Mouse (Mus musculus): ENCODE data around the gene Adamtsl4.

DNA sequence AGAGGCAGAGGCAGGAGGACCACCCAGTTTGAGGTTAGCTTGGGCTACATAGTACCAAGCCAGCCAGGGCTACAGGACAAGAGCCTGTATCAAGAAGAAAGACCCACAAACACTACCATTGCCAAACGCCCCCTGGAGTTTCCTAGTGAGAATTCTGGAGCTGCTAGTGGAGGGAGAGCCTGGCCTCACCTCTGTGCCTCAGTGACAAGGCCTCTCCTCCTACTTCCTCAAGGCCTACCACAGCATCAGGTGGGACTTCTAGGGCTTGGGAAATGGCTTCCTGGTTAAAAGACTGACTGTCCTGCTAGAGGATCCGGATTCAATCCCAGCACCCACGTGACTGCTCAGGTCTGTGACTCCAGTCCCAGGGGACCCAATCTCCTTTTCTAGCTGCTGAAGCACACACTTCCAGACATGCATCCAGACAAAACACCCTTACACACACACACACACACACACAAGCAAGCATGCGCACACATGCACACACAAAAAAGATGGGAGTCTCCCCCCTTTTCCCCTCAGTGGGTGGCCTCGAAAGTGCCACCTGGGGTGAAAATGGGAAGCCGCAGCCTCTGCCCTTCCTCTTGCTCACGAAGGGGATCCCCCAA lies 35.4 kb downstream of the Adamtsl4 start:
- TF ChIP-seq POLR2A (IDR thresholded peaks at IDR 0.05; ENCODE audit: borderline replicate concordance, extremely low read depth, low read depth, low read length) (no peak), CTCF (IDR thresholded peaks at IDR 0.05; ENCODE audit: insufficient read depth, low read length) (no peak)
